Mouse (Mus musculus): ENCODE measurements around the gene Misp. TPM values are rescaled to one million over a fixed set of nuclear protein-coding genes. Genes with fewer than 3 reads are reported as not detected.

Gene Misp
- polyA plus RNA-seq, 1 experiment, result 347 TPM

- Histone ChIP-seq H3K36me3 (ENCODE audit: control insufficient read depth, insufficient read depth, low read length) (peaks cover 44% of the 10 kb centered on the region), H3K4me1 (ENCODE audit: control insufficient read depth, insufficient read depth, insufficient read length, low read length) (peaks cover 1% of the 10 kb centered on the region; the same call in 1 of the 2 replicates), H3K27me3 (ENCODE audit: control insufficient read depth, insufficient read depth, low read length) (no peaks in the 10 kb centered on the region), H3K27ac (ENCODE audit: insufficient read depth, low read depth, low read length) (no peak overlapping the region), H3K4me3 (ENCODE audit: low read depth, low read length) (no peak overlapping the region)
- no peak for TF ChIP-seq CTCF (IDR thresholded peaks at IDR 0.05; ENCODE audit: extremely low read depth, insufficient read length, insufficient replicate concordance, low read depth, low read length)
- no peak for TF ChIP-seq POLR2A (IDR thresholded peaks at IDR 0.05; ENCODE audit: low read depth, low read length)
- WGBS, result 45% methylated on average over 10 of the region's 10 CpGs
Observed at GRCm38 (mm10) chr10:79864351-79865188, 43.8 kb downstream of the Misp start.

DNA sequence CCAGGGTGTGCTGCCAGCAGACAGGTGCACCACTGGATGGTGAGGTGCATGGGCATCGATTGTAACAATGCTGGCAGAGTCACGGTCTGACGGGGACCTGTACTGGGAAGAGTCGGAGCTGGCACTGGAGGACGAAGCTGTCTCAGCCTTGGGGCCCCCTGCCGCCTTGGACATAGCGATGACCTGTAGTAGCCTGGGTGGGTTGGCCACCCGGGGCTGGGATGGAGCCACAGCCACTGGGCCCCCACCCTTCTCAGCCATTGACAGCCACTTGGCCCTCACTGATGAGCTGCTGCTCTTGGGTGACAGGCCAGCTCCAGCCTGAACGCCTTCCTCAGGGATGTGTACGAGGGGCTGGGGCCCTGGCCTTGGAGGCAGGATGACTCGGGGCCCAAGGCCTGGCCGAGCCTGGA is 44.4 kb downstream of the Misp start:
- Histone ChIP-seq H3K27me3 (ENCODE audit: control insufficient read depth, insufficient read depth, low read length) (no peaks in the 10 kb centered on the region), H3K4me1 (ENCODE audit: control insufficient read depth, insufficient read depth, insufficient read length, low read length) (no peaks in the 10 kb centered on the region; the same call in 1 of the 2 replicates), H3K4me3 (ENCODE audit: low read depth, low read length) (no peak overlapping the region), H3K27ac (ENCODE audit: insufficient read depth, low read depth, low read length) (no peak overlapping the region), H3K36me3 (ENCODE audit: control insufficient read depth, insufficient read depth, low read length) (peaks cover 37% of the 10 kb centered on the region)
- TF ChIP-seq POLR2A (IDR thresholded peaks at IDR 0.05; ENCODE audit: low read depth, low read length), result no peak
- TF ChIP-seq CTCF (IDR thresholded peaks at IDR 0.05; ENCODE audit: extremely low read depth, insufficient read length, insufficient replicate concordance, low read depth, low read length), result no peak
- 45% methylated on average over 12 of the region's 12 CpGs for WGBS

GRCm38 (mm10) chr10:79865801-79866295 is 45.1 kb downstream of the Misp start:
- no peaks in the 10 kb centered on the region for H3K27me3 ChIP-seq (ENCODE audit: control insufficient read depth, insufficient read depth, low read length)
- H3K36me3 ChIP-seq (ENCODE audit: control insufficient read depth, insufficient read depth, low read length), result peaks cover 31% of the 10 kb centered on the region
- peak; percentile 34; the same call in 1 of the 2 replicates for TF ChIP-seq CTCF (IDR thresholded peaks at IDR 0.05; ENCODE audit: extremely low read depth, insufficient read length, insufficient replicate concordance, low read depth, low read length)
- TF ChIP-seq POLR2A (IDR thresholded peaks at IDR 0.05; ENCODE audit: low read depth, low read length), result no peak
- WGBS, result 39% methylated on average over 19 of the region's 19 CpGs
- no peak overlapping the region for H3K4me3 ChIP-seq (ENCODE audit: low read depth, low read length)
- no peaks in the 10 kb centered on the region; the same call in 1 of the 2 replicates for H3K4me1 ChIP-seq (ENCODE audit: control insufficient read depth, insufficient read depth, insufficient read length, low read length)
- no peak overlapping the region for H3K27ac ChIP-seq (ENCODE audit: insufficient read depth, low read depth, low read length)

DNA sequence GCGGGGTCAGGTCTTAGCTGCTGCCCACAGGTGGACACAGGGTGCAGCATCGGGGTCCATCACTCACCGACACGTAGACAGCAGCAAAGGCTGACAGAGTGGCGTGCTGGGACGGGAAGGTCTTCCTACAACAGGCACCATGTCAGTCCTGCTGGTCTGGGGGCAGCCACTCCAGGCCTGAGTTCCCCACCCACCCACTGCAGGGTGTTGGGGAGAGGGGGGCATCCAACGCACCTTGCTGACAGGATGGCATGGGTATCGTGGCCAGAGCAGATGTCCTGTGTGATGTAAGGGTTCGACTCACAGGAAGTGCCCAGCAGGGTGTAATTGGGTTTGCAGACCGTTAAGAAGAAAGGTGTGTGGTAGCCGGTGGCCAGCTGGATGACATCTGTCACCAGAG is 45.8 kb downstream of the Misp start:
- Histone ChIP-seq H3K27me3 (ENCODE audit: control insufficient read depth, insufficient read depth, low read length) (no peaks in the 10 kb centered on the region), H3K4me1 (ENCODE audit: control insufficient read depth, insufficient read depth, insufficient read length, low read length) (no peaks in the 10 kb centered on the region; the same call in 1 of the 2 replicates), H3K4me3 (ENCODE audit: low read depth, low read length) (no peak overlapping the region), H3K36me3 (ENCODE audit: control insufficient read depth, insufficient read depth, low read length) (peaks cover 23% of the 10 kb centered on the region), H3K27ac (ENCODE audit: insufficient read depth, low read depth, low read length) (no peak overlapping the region)
- TF ChIP-seq POLR2A (IDR thresholded peaks at IDR 0.05; ENCODE audit: low read depth, low read length) (no peak), CTCF (IDR thresholded peaks at IDR 0.05; ENCODE audit: extremely low read depth, insufficient read length, insufficient replicate concordance, low read depth, low read length) (no peak)
- 75% methylated on average over 11 of the region's 11 CpGs for WGBS

GRCm38 (mm10) chr10:79871845-79872244 is 51.1 kb downstream of the Misp start:
- Histone ChIP-seq H3K4me3 (ENCODE audit: low read depth, low read length) (no peak overlapping the region), H3K4me1 (ENCODE audit: control insufficient read depth, insufficient read depth, insufficient read length, low read length) (peaks cover 4% of the 10 kb centered on the region; the same call in 1 of the 2 replicates), H3K27ac (ENCODE audit: insufficient read depth, low read depth, low read length) (no peak overlapping the region), H3K27me3 (ENCODE audit: control insufficient read depth, insufficient read depth, low read length) (peaks cover 13% of the 10 kb centered on the region; the same call in 1 of the 2 replicates), H3K36me3 (ENCODE audit: control insufficient read depth, insufficient read depth, low read length) (no peaks in the 10 kb centered on the region)
- TF ChIP-seq POLR2A (IDR thresholded peaks at IDR 0.05; ENCODE audit: low read depth, low read length) (no peak), CTCF (IDR thresholded peaks at IDR 0.05; ENCODE audit: extremely low read depth, insufficient read length, insufficient replicate concordance, low read depth, low read length) (no peak)
- WGBS, result 57% methylated on average over 8 of the region's 8 CpGs

GRCm38 (mm10) chr10:79872862-79873261 is 52.1 kb downstream of the Misp start:
- Histone ChIP-seq H3K27me3 (ENCODE audit: control insufficient read depth, insufficient read depth, low read length) (peaks cover 13% of the 10 kb centered on the region; the same call in 1 of the 2 replicates), H3K4me1 (ENCODE audit: control insufficient read depth, insufficient read depth, insufficient read length, low read length) (peaks cover 11% of the 10 kb centered on the region), H3K4me3 (ENCODE audit: low read depth, low read length) (no peak overlapping the region), H3K27ac (ENCODE audit: insufficient read depth, low read depth, low read length) (no peak overlapping the region), H3K36me3 (ENCODE audit: control insufficient read depth, insufficient read depth, low read length) (no peaks in the 10 kb centered on the region)
- 41% methylated on average over 3 of the region's 3 CpGs for WGBS
- TF ChIP-seq CTCF (IDR thresholded peaks at IDR 0.05; ENCODE audit: extremely low read depth, insufficient read length, insufficient replicate concordance, low read depth, low read length) (no peak), POLR2A (IDR thresholded peaks at IDR 0.05; ENCODE audit: low read depth, low read length) (no peak)

- Histone ChIP-seq H3K36me3 (ENCODE audit: control insufficient read depth, insufficient read depth, low read length) (no peaks in the 10 kb centered on the region), H3K4me1 (ENCODE audit: control insufficient read depth, insufficient read depth, insufficient read length, low read length) (peaks cover 11% of the 10 kb centered on the region), H3K27me3 (ENCODE audit: control insufficient read depth, insufficient read depth, low read length) (peaks cover 13% of the 10 kb centered on the region; the same call in 1 of the 2 replicates), H3K4me3 (ENCODE audit: low read depth, low read length) (no peak overlapping the region), H3K27ac (ENCODE audit: insufficient read depth, low read depth, low read length) (no peak overlapping the region)
- WGBS, result 32% methylated on average over 6 of the region's 6 CpGs
- TF ChIP-seq POLR2A (IDR thresholded peaks at IDR 0.05; ENCODE audit: low read depth, low read length) (no peak), CTCF (IDR thresholded peaks at IDR 0.05; ENCODE audit: extremely low read depth, insufficient read length, insufficient replicate concordance, low read depth, low read length) (no peak)
Observed at GRCm38 (mm10) chr10:79873313-79873712, 52.5 kb downstream of the Misp start.
